Mouse (Mus musculus) T-helper 17 cell (primary cell): ENCODE data around the gene Ndufa10.

Source experiments
- in situ Hi-C, 2 experiments: fragments of 300-600 bp; cut with MboI, MseI; formaldehyde crosslinking; loops; 1 replicate in 1 of 2; 2 replicates in 1 of 2; pipeline ENCODE4 v1.15.1; 2025; ENCODE audit warnings: high pct_unique_total_duplicates in 2 of 2

Gene Ndufa10

GRCm38 (mm10) chr1:92432098-92432497, 41.6 kb downstream of the Ndufa10 start:
- in situ Hi-C loops: no loop called here

GRCm38 (mm10) chr1:92431420-92431819, 42.2 kb downstream of the Ndufa10 start:
- in situ Hi-C loops: no loop called here

GRCm38 (mm10) chr1:92430991-92431390, 42.7 kb downstream of the Ndufa10 start:
- in situ Hi-C loops: no loop called here

- in situ Hi-C loops: no loop called here
Observed at GRCm38 (mm10) chr1:92424714-92425113, 48.9 kb downstream of the Ndufa10 start.

GRCm38 (mm10) chr1:92405131-92405530, 68.5 kb downstream of the Ndufa10 start:
- in situ Hi-C loops: loop anchor here in 1 of 2 experiments (10.0 kb wide), 1 partner anchor 960 kb away; no protein-coding TSS in a partner anchor

- in situ Hi-C loops: loop anchor here in 1 of 2 experiments (10.0 kb wide), 1 partner anchor 956 kb away; no protein-coding TSS in a partner anchor
Observed at GRCm38 (mm10) chr1:92400556-92400955, 73.1 kb downstream of the Ndufa10 start.

- in situ Hi-C loops: no loop called here
Observed at GRCm38 (mm10) chr1:92398601-92399000, 75.1 kb downstream of the Ndufa10 start.

GRCm38 (mm10) chr1:92397511-92398051, 76.1 kb downstream of the Ndufa10 start:
- in situ Hi-C loops: no loop called here

- in situ Hi-C loops: no loop called here
Observed at GRCm38 (mm10) chr1:92394279-92394678, 79.4 kb downstream of the Ndufa10 start.

GRCm38 (mm10) chr1:92393166-92393565, 80.5 kb downstream of the Ndufa10 start:
- in situ Hi-C loops: no loop called here
